Mouse (Mus musculus) hindbrain, embryonic 13.5 days (tissue): Measurements from ENCODE around the gene 2010003K11Rik. TPM values are rescaled to one million over a fixed set of nuclear protein-coding genes. Genes with fewer than 3 reads are reported as not detected.

ENCODE experiments used
- ATAC-seq: fragments of 200-750 bp; cut with Nextera tagmentation; 2 replicates; pipeline ENCODE4 v1.8.0; 2017; ENCODE audit warnings: moderate TSS enrichment; ENCODE audit not compliant: low FRiP score
- H3K27ac ChIP-seq: fragments of 300-500 bp; sonication (generic); 2 replicates; pipeline ENCODE4 v1.5.1; 2015; ENCODE audit warnings: inconsistent platforms, mild to moderate bottlenecking, moderate library complexity
- H3K27me3 ChIP-seq: fragments of 300-500 bp; sonication (generic); 2 replicates; pipeline ENCODE4 v1.6.1; 2015; ENCODE audit warnings: mild to moderate bottlenecking, inconsistent platforms
- H3K36me3 ChIP-seq: fragments of 300-500 bp; sonication (generic); 2 replicates; pipeline ENCODE4 v1.6.1; 2015; ENCODE audit warnings: mild to moderate bottlenecking, inconsistent platforms
- H3K4me1 ChIP-seq: fragments of 300-500 bp; sonication (generic); replicated peaks from 2 replicates; pipeline ENCODE4 v1.6.1; 2015; ENCODE audit warnings: inconsistent platforms
- H3K4me2 ChIP-seq: fragments of 300-500 bp; sonication (generic); 2 replicates; pipeline ENCODE4 v1.6.1; 2015; ENCODE audit warnings: inconsistent platforms, mild to moderate bottlenecking, moderate library complexity
- H3K4me3 ChIP-seq: fragments of 300-500 bp; sonication (generic); 2 replicates; pipeline ENCODE4 v1.5.1; 2015; ENCODE audit warnings: mild to moderate bottlenecking, inconsistent platforms
- H3K9ac ChIP-seq: fragments of 300-500 bp; sonication (generic); 2 replicates; pipeline ENCODE4 v1.6.1; 2015; ENCODE audit warnings: mild to moderate bottlenecking, inconsistent platforms
- H3K9me3 ChIP-seq: fragments of 300-500 bp; sonication (generic); 2 replicates; pipeline ENCODE4 v1.6.1; 2016; ENCODE audit warnings: inconsistent platforms
- WGBS: fragments of 180-500 bp; shearing (Covaris S2); methylation state at CpG from one replicate; pipeline ENCODE4 v1.1.7; 2015; 5-methylcytosine and 5-hydroxymethylcytosine counted together
- polyA plus RNA-seq: library from polyadenylated mRNA; unstranded; fragments of >200 nt; fragmentation: Nextera tagmentation; extraction: Ambion mirVana; gene quantifications from 2 replicates; pipeline ENCODE4 v1.2.1, GENCODE M21; 2015

Gene 2010003K11Rik
- polyA plus RNA-seq, 1 experiment from 2014 or later = not detected

DNA sequence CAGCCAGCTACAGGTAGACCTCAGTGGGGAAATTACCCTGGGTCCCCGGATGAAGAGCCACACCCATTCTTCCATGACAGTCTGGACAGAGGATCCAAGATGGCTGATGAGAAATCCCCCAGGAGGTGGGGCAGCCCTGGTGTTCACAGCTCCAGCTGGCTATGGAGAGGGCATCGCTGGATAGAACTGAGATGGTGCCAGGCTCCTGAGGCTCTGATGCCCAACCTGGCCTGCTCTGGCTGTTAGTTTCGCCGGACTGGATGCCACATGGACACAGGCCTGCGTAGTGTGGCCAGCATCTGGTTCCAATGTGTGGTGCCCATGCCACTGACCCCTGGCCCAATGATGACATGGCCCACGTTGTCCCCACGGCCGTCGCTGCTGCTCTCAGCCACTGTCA lies 50.9 kb downstream of the 2010003K11Rik start:
- Histone ChIP-seq H3K27me3 (no peaks in the 10 kb centered on the region), H3K4me1 (peaks cover 7% of the 10 kb centered on the region), H3K9me3 (no peaks in the 10 kb centered on the region), H3K4me3 (no peak overlapping the region), H3K36me3 (no peaks in the 10 kb centered on the region), H3K27ac (no peak overlapping the region), H3K4me2 (no peak overlapping the region), H3K9ac (no peak overlapping the region)
- no peak for ATAC-seq
- 87% methylated on average over 9 of the region's 9 CpGs for WGBS

Other genes with a start within 250 kb of the 2010003K11Rik start
- gene Ssh3, start 229.4 kb downstream of the 2010003K11Rik start, polyA plus RNA-seq = 10.4 and 10.6 TPM in 2 replicates
- gene Ankrd13d, start 215.4 kb downstream of the 2010003K11Rik start, polyA plus RNA-seq = 29.9 and 33.1 TPM in 2 replicates
- 19.6 and 20.0 TPM in 2 replicates for gene Grk2, start 192.4 kb downstream of the 2010003K11Rik start, polyA plus RNA-seq
- gene Kdm2a, start 100.3 kb downstream of the 2010003K11Rik start, polyA plus RNA-seq = 34.6 and 36.3 TPM in 2 replicates
- 7.0 and 7.8 TPM in 2 replicates for gene Rhod, start 59.2 kb downstream of the 2010003K11Rik start, polyA plus RNA-seq
- gene Syt12, start 21.1 kb downstream of the 2010003K11Rik start, polyA plus RNA-seq = 2.9 and 3.6 TPM in 2 replicates
- gene Pcx, start 11.9 kb upstream of the 2010003K11Rik start, polyA plus RNA-seq = 22.5 and 24.3 TPM in 2 replicates
- 9.0 and 10.4 TPM in 2 replicates for gene Lrfn4, start 117.1 kb upstream of the 2010003K11Rik start, polyA plus RNA-seq
- 52.0 and 54.2 TPM in 2 replicates for gene Rce1, start 127.1 kb upstream of the 2010003K11Rik start, polyA plus RNA-seq
- 3.8 and 4.3 TPM in 2 replicates for gene Gm960, start 200.1 kb upstream of the 2010003K11Rik start, polyA plus RNA-seq
- 30.0 and 33.3 TPM in 2 replicates for gene Sptbn2, start 212.6 kb upstream of the 2010003K11Rik start, polyA plus RNA-seq